Mouse (Mus musculus): ENCODE measurements around the gene Ncbp3.

Gene Ncbp3

DNA sequence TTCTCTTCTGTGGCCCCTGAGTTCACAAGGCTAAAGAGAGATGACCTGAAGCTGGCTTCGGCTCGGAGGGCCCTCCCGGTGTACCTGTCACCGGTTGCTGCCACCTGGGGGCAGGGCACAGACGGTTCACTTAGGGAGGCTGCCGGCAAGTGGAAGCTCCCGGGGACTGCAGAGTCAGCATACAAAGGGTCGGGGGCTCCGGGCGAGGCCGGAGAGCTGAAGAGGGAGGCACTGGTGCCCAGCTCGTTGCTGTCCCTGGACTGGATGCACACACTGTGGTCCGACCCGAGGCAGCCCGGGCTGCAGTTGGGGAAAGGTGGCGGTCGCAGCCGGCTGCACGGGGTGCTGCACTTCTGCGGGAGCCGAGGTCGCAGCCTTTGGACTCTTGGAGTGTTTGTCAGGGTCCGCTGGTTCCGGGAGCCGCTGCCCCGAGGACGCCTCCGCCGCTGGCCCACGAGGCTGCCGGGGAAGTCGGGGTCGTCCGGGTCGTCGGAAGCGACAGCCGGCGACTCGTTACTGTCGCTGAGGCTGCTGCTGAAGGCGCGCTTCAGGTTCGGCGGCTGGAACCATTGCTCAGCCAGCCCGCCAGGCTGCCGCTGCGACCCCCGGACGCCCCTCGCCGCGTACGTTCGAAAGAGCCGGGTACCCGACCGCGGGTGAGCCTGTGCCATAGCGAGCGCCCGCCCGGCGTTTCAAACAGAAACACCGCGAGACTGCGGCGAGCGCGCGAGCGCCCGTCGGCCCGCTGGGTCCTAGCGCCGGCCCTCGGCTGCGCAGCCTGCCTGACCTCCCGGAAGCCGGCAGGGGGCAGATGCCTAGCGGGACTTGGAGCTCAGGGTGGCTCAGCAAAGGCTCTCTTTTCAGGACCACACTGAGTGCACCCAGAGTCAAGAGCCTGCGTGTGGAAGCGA, 90.3 kb downstream of the Ncbp3 start, which contains the start of gene Haspin:
Gene Haspin, minus strand, starts transcription at position 704 of the 911 bp plus-strand sequence.
- peak; percentile 86 for DNase-seq (ENCODE audit: low spot score)
